Mouse (Mus musculus): ENCODE results near the gene Lcn2.
A peak's percentile ranks its signal among the peaks of the same experiment; 100 is the strongest.

Lcn2 gene

GRCm38 (mm10) chr2:32412742-32413531 is 24.9 kb upstream of the Lcn2 start:
- no peak for DNase-seq

GRCm38 (mm10) chr2:32411407-32411806 is 23.4 kb upstream of the Lcn2 start:
- DNase-seq, result no peak

GRCm38 (mm10) chr2:32408429-32409424 is 20.7 kb upstream of the Lcn2 start:
- peak; percentile 87 to 93 for DNase-seq

- peak in 1 of 2 experiments; percentile 57 for DNase-seq
Measured at GRCm38 (mm10) chr2:32407144-32407824, 19.2 kb upstream of the Lcn2 start.

GRCm38 (mm10) chr2:32404663-32405062 is 16.6 kb upstream of the Lcn2 start:
- peak; percentile 92 to 98 for DNase-seq

- peak in 1 of 2 experiments; percentile 29 for DNase-seq
Measured at GRCm38 (mm10) chr2:32396695-32397094, 8.6 kb upstream of the Lcn2 start.

GRCm38 (mm10) chr2:32395946-32396621 is 8.0 kb upstream of the Lcn2 start:
- peak; percentile 93 to 94 for DNase-seq

- DNase-seq, result peak; percentile 93
Measured at GRCm38 (mm10) chr2:32395484-32395945, 7.5 kb upstream of the Lcn2 start, which contains the start of gene Ptges2. TSS of gene Ptges2 (plus strand) at chr2:32395896.

GRCm38 (mm10) chr2:32394973-32395372 is 6.9 kb upstream of the Lcn2 start:
- peak in 1 of 2 experiments; percentile 54 for DNase-seq

GRCm38 (mm10) chr2:32392063-32392462 is 4.0 kb upstream of the Lcn2 start:
- peak; percentile 76 to 81 for DNase-seq

GRCm38 (mm10) chr2:32390871-32391270 is 2.8 kb upstream of the Lcn2 start:
- DNase-seq, result peak; percentile 47 to 66

GRCm38 (mm10) chr2:32389157-32389556 is 1.1 kb upstream of the Lcn2 start:
- no peak for DNase-seq

- DNase-seq, result no peak
Measured at GRCm38 (mm10) chr2:32382689-32383088, 5.4 kb downstream of the Lcn2 start.

GRCm38 (mm10) chr2:32381775-32382223 is 6.3 kb downstream of the Lcn2 start, which contains the start of gene 1110008P14Rik:
TSS of gene 1110008P14Rik (minus strand) at chr2:32381938.
- DNase-seq, result peak; percentile 93 to 95

- DNase-seq, result no peak
Measured at GRCm38 (mm10) chr2:32381141-32381774, 6.8 kb downstream of the Lcn2 start.

GRCm38 (mm10) chr2:32380001-32380500 is 8.0 kb downstream of the Lcn2 start:
- no peak for DNase-seq

GRCm38 (mm10) chr2:32376963-32377362 is 11.1 kb downstream of the Lcn2 start:
- no peak for DNase-seq

- no peak for DNase-seq
Measured at GRCm38 (mm10) chr2:32375317-32375940, 12.6 kb downstream of the Lcn2 start.

- no peak for DNase-seq
Measured at GRCm38 (mm10) chr2:32374191-32374590, 13.9 kb downstream of the Lcn2 start.

- DNase-seq, result no peak
Measured at GRCm38 (mm10) chr2:32367315-32367714, 20.7 kb downstream of the Lcn2 start.

- DNase-seq, result no peak
Measured at GRCm38 (mm10) chr2:32364121-32364520, 23.9 kb downstream of the Lcn2 start.

All from kidney, adult 8-10 months (tissue).